19 mouse cellular contexts compared by ENCODE assay signal in genomic region chr16:5811654-5811992, GRCm38 (mm10).
DNase-seq lines count a peak whose midpoint lies in the region; ATAC-seq lines count a peak whose summit lies in the region.
"Had no signal": no experiment of that assay in that cellular context is flagged by ENCODE, and none has a peak within 500 bp of the region (broad histone marks: within the 10 kb centered on the region; RNA-seq: fewer than 3 reads in every experiment).

No protein-coding gene starts in this region.

- peaks cover 23% of the 10 kb centered on the region for H3K27me3 ChIP-seq in forebrain, embryonic 13.5 days
- H3K27me3 ChIP-seq in forebrain, embryonic 10.5 days (ENCODE audit: poor library complexity, severe bottlenecking) = no peaks in the 10 kb centered on the region
- no peaks in the 10 kb centered on the region for H3K27me3 ChIP-seq in midbrain, embryonic 15.5 days (replicated peaks)
- H3K27me3 ChIP-seq: heart, embryonic 13.5 days; intestine, embryonic 15.5 days had no signal

- H3K4me3 ChIP-seq in forebrain, embryonic 13.5 days = no peak overlapping the region
- no peak overlapping the region for H3K4me3 ChIP-seq in forebrain, embryonic 10.5 days
- no peak overlapping the region for H3K4me3 ChIP-seq in midbrain, embryonic 15.5 days
- H3K4me3 ChIP-seq: heart, embryonic 13.5 days; intestine, embryonic 15.5 days; limb, embryonic 10.5 days had no signal

- no peak for DNase-seq in forebrain, embryonic 10.5 days (ENCODE audit: extremely low spot score, low spot score)
- peak; percentile 8 for DNase-seq in left cerebral cortex, postnatal 4 days
- no peak for DNase-seq in left cerebral cortex, postnatal 36 days (ENCODE audit: low spot score in 2 of 2)
- peak; percentile 27 for DNase-seq in ZHBTc4 (ENCODE audit: low read depth, low spot score)
- DNase-seq in right cerebral cortex, postnatal 25 days = no peak
- DNase-seq: adrenal gland, adult 2 months; B cell, adult 2 months; gastrocnemius, postnatal 10 days; kidney, adult 9 months; kidney, postnatal 25 days; lung, adult 18-20 months; lung, postnatal 14 days; retina, postnatal 1 day had no signal

- 38% methylated on average over 2 of the region's 2 CpGs for WGBS in forebrain, embryonic 13.5 days
- 37% methylated on average over 2 of the region's 2 CpGs for WGBS in forebrain, embryonic 10.5 days
- WGBS in midbrain, embryonic 15.5 days = 42% methylated on average over 2 of the region's 2 CpGs

- intact Hi-C loops in left cerebral cortex, postnatal 4 days (cut with DNase I) = no loop called here
- intact Hi-C loops in left cerebral cortex, postnatal 36 days (cut with DNase I) = no loop called here

- H3K4me2 ChIP-seq in forebrain, embryonic 13.5 days = no peak overlapping the region; the same call in 1 of the 2 replicates
- H3K4me2 ChIP-seq in midbrain, embryonic 15.5 days = no peak overlapping the region
- H3K4me2 ChIP-seq: heart, embryonic 13.5 days; intestine, embryonic 15.5 days had no signal

- H3K36me3 ChIP-seq in forebrain, embryonic 13.5 days (ENCODE audit: poor library complexity, severe bottlenecking) = no peaks in the 10 kb centered on the region
- no peaks in the 10 kb centered on the region for H3K36me3 ChIP-seq in forebrain, embryonic 10.5 days (replicated peaks)
- H3K36me3 ChIP-seq in midbrain, embryonic 15.5 days (replicated peaks) = no peaks in the 10 kb centered on the region
- H3K36me3 ChIP-seq: heart, embryonic 13.5 days; intestine, embryonic 15.5 days; limb, embryonic 10.5 days had no signal

- no peaks in the 10 kb centered on the region for H3K9me3 ChIP-seq in forebrain, embryonic 13.5 days (replicated peaks)
- H3K9me3 ChIP-seq in forebrain, embryonic 10.5 days = no peaks in the 10 kb centered on the region
- no peaks in the 10 kb centered on the region for H3K9me3 ChIP-seq in midbrain, embryonic 15.5 days
- H3K9me3 ChIP-seq: heart, embryonic 13.5 days; intestine, embryonic 15.5 days; limb, embryonic 10.5 days had no signal

- peak; percentile 80; the same call in 1 of the 2 replicates for ATAC-seq in forebrain, embryonic 13.5 days
- peak; percentile 62; the same call in 1 of the 2 replicates for ATAC-seq in midbrain, embryonic 15.5 days (replicated peaks)
- ATAC-seq: intestine, embryonic 15.5 days had no signal

- no peak overlapping the region for H3K9ac ChIP-seq in forebrain, embryonic 13.5 days
- H3K9ac ChIP-seq in midbrain, embryonic 15.5 days = no peak overlapping the region
- H3K9ac ChIP-seq: heart, embryonic 13.5 days; intestine, embryonic 15.5 days had no signal

- H3K27ac ChIP-seq in forebrain, embryonic 13.5 days = 0 out of 2 replicates have a peak overlapping the region, but pooled peaks have one; percentile 6
- H3K27ac ChIP-seq in forebrain, embryonic 10.5 days = no peak overlapping the region
- 0 out of 2 replicates have a peak overlapping the region, but pooled peaks have one; percentile 2 for H3K27ac ChIP-seq in midbrain, embryonic 15.5 days
- H3K27ac ChIP-seq: heart, embryonic 13.5 days; intestine, embryonic 15.5 days; limb, embryonic 10.5 days; stomach, postnatal 0 days had no signal

- peaks cover 22% of the 10 kb centered on the region for H3K4me1 ChIP-seq in forebrain, embryonic 13.5 days
- H3K4me1 ChIP-seq in forebrain, embryonic 10.5 days = peaks cover 15% of the 10 kb centered on the region
- peaks cover 11% of the 10 kb centered on the region for H3K4me1 ChIP-seq in midbrain, embryonic 15.5 days
- H3K4me1 ChIP-seq: heart, embryonic 13.5 days; intestine, embryonic 15.5 days; limb, embryonic 10.5 days had no signal

Comparison
In these comparisons a context has a peak if more than half of its experiments do, and no peak if none do; other contexts are left out.
1. DNase-seq: peak in left cerebral cortex, postnatal 4 days (single experiment) and ZHBTc4 (single experiment); none in forebrain, embryonic 10.5 days (single experiment), left cerebral cortex, postnatal 36 days (0 of 2) and right cerebral cortex, postnatal 25 days (single experiment).